Mouse (Mus musculus): ENCODE measurements around the gene Ptpn4. TPM values are rescaled to one million over a fixed set of nuclear protein-coding genes. Genes with fewer than 3 reads are reported as not detected.

Gene Ptpn4
- polyA plus RNA-seq, 1 experiment from 2014 or later, result 13.0 TPM

GRCm38 (mm10) chr1:119863507-119864296 lies 26.3 kb upstream of the Ptpn4 start:
- H3K27ac ChIP-seq (ENCODE audit: low read depth, low read length), result no peak overlapping the region
- no peak for DNase-seq (ENCODE audit: low spot score)
- H3K9ac ChIP-seq (ENCODE audit: low read length), result no peak overlapping the region
- no peaks in the 10 kb centered on the region for H3K9me3 ChIP-seq (ENCODE audit: control insufficient read depth, low read length)
- H3K4me1 ChIP-seq (ENCODE audit: control insufficient read depth, insufficient read depth, low read length), result no peaks in the 10 kb centered on the region
- H3K36me3 ChIP-seq (ENCODE audit: control insufficient read depth, insufficient read depth, low read length), result no peaks in the 10 kb centered on the region
- no peak overlapping the region for H3K4me3 ChIP-seq (ENCODE audit: low read depth, low read length)
- no peak overlapping the region for H3K4me2 ChIP-seq (ENCODE audit: low read depth)
- no peaks in the 10 kb centered on the region for H3K27me3 ChIP-seq (ENCODE audit: control insufficient read depth, insufficient read depth, low read length)
- no peak for ATAC-seq (ENCODE audit: insufficient read depth, low FRiP score, low TSS enrichment)
- 78% methylated on average over 7 of the region's 7 CpGs for WGBS

DNA sequence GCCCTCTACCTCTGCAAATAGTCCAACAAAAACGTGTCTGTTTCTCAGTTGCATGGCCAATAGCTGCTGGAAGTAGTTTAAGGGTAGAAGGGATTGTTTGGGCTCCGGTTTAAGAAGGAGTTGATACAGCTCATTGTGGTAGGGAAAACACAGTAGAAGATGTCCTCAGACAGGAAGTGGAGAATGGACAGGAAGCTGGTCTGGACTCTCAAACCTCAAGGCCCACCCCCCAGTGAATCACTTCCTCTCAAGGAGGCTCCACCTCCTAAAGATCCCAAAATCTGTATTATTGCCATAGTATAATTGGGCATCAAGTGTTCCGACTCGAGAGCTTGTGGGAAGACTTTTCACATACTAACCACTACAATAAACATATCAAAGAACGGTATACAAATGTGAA lies 22.2 kb upstream of the Ptpn4 start:
- H3K27ac ChIP-seq (ENCODE audit: low read depth, low read length), result no peak overlapping the region
- ATAC-seq (ENCODE audit: insufficient read depth, low FRiP score, low TSS enrichment) (no peak), DNase-seq (ENCODE audit: low spot score) (no peak)
- no peaks in the 10 kb centered on the region for H3K36me3 ChIP-seq (ENCODE audit: control insufficient read depth, insufficient read depth, low read length)
- no peaks in the 10 kb centered on the region for H3K9me3 ChIP-seq (ENCODE audit: control insufficient read depth, low read length)
- no peaks in the 10 kb centered on the region for H3K27me3 ChIP-seq (ENCODE audit: control insufficient read depth, insufficient read depth, low read length)
- WGBS, result 84% methylated on average over 5 of the region's 5 CpGs
- no peak overlapping the region for H3K4me2 ChIP-seq (ENCODE audit: low read depth)
- no peak overlapping the region for H3K9ac ChIP-seq (ENCODE audit: low read length)
- H3K4me1 ChIP-seq (ENCODE audit: control insufficient read depth, insufficient read depth, low read length), result no peaks in the 10 kb centered on the region
- no peak overlapping the region for H3K4me3 ChIP-seq (ENCODE audit: low read depth, low read length)

DNA sequence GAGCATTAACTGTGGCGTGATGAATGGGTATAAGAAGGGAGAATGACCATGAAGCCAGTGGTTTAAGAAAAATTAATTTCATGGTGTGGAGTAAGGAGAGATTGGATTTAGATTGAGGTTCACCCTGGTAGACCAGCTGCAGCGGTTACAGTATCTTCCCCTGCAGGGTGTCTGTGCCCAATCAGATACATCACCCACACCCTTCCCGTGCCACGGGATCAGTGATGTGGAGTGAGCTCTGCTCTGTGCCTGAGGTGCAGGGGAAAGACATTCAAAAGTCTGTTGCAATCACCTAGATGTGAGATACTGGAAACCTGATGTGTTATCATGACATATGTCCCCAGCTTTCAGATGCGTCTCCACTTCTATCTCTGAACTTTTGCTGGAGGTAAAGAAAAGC lies 15.6 kb upstream of the Ptpn4 start:
- H3K36me3 ChIP-seq (ENCODE audit: control insufficient read depth, insufficient read depth, low read length), result no peaks in the 10 kb centered on the region

GRCm38 (mm10) chr1:119852339-119852738 lies 14.9 kb upstream of the Ptpn4 start:
- Histone ChIP-seq H3K4me1 (ENCODE audit: control insufficient read depth, insufficient read depth, low read length) (no peaks in the 10 kb centered on the region), H3K27ac (ENCODE audit: low read depth, low read length) (no peak overlapping the region), H3K36me3 (ENCODE audit: control insufficient read depth, insufficient read depth, low read length) (no peaks in the 10 kb centered on the region), H3K27me3 (ENCODE audit: control insufficient read depth, insufficient read depth, low read length) (no peaks in the 10 kb centered on the region), H3K4me2 (ENCODE audit: low read depth) (no peak overlapping the region), H3K9ac (ENCODE audit: low read length) (no peak overlapping the region), H3K4me3 (ENCODE audit: low read depth, low read length) (no peak overlapping the region), H3K9me3 (ENCODE audit: control insufficient read depth, low read length) (no peaks in the 10 kb centered on the region)
- no peak for ATAC-seq (ENCODE audit: insufficient read depth, low FRiP score, low TSS enrichment)
- no peak for DNase-seq (ENCODE audit: low spot score)
- 92% methylated on average over 4 of the region's 4 CpGs for WGBS

More for the DNA sequence above, 15.6 kb upstream of the Ptpn4 start:
- no peak overlapping the region for H3K4me2 ChIP-seq (ENCODE audit: low read depth)
- no peak overlapping the region for H3K27ac ChIP-seq (ENCODE audit: low read depth, low read length)
- no peaks in the 10 kb centered on the region for H3K4me1 ChIP-seq (ENCODE audit: control insufficient read depth, insufficient read depth, low read length)
- H3K9me3 ChIP-seq (ENCODE audit: control insufficient read depth, low read length), result no peaks in the 10 kb centered on the region
- no peak overlapping the region for H3K9ac ChIP-seq (ENCODE audit: low read length)
- DNase-seq (ENCODE audit: low spot score) (no peak), ATAC-seq (ENCODE audit: insufficient read depth, low FRiP score, low TSS enrichment) (no peak)
- no peaks in the 10 kb centered on the region for H3K27me3 ChIP-seq (ENCODE audit: control insufficient read depth, insufficient read depth, low read length)
- H3K4me3 ChIP-seq (ENCODE audit: low read depth, low read length), result no peak overlapping the region
- 88% methylated on average over 5 of the region's 5 CpGs for WGBS

- Histone ChIP-seq H3K9ac (ENCODE audit: low read length) (no peak overlapping the region), H3K27ac (ENCODE audit: low read depth, low read length) (no peak overlapping the region), H3K4me1 (ENCODE audit: control insufficient read depth, insufficient read depth, low read length) (no peaks in the 10 kb centered on the region), H3K4me3 (ENCODE audit: low read depth, low read length) (no peak overlapping the region), H3K9me3 (ENCODE audit: control insufficient read depth, low read length) (no peaks in the 10 kb centered on the region), H3K27me3 (ENCODE audit: control insufficient read depth, insufficient read depth, low read length) (no peaks in the 10 kb centered on the region), H3K4me2 (ENCODE audit: low read depth) (no peak overlapping the region), H3K36me3 (ENCODE audit: control insufficient read depth, insufficient read depth, low read length) (no peaks in the 10 kb centered on the region)
- DNase-seq (ENCODE audit: low spot score) (no peak), ATAC-seq (ENCODE audit: insufficient read depth, low FRiP score, low TSS enrichment) (no peak)
- WGBS, result 93% methylated on average over 12 of the region's 12 CpGs
Observed at GRCm38 (mm10) chr1:119849146-119849935, 11.9 kb upstream of the Ptpn4 start.

GRCm38 (mm10) chr1:119845321-119845720 lies 7.9 kb upstream of the Ptpn4 start:
- Histone ChIP-seq H3K4me1 (ENCODE audit: control insufficient read depth, insufficient read depth, low read length) (no peaks in the 10 kb centered on the region), H3K27ac (ENCODE audit: low read depth, low read length) (no peak overlapping the region), H3K9me3 (ENCODE audit: control insufficient read depth, low read length) (no peaks in the 10 kb centered on the region), H3K4me3 (ENCODE audit: low read depth, low read length) (no peak overlapping the region), H3K36me3 (ENCODE audit: control insufficient read depth, insufficient read depth, low read length) (no peaks in the 10 kb centered on the region), H3K4me2 (ENCODE audit: low read depth) (no peak overlapping the region), H3K9ac (ENCODE audit: low read length) (no peak overlapping the region), H3K27me3 (ENCODE audit: control insufficient read depth, insufficient read depth, low read length) (no peaks in the 10 kb centered on the region)
- 73% methylated on average over 4 of the region's 4 CpGs for WGBS
- no peak for ATAC-seq (ENCODE audit: insufficient read depth, low FRiP score, low TSS enrichment)
- DNase-seq (ENCODE audit: low spot score), result no peak

GRCm38 (mm10) chr1:119843121-119843520 lies 5.7 kb upstream of the Ptpn4 start:
- 92% methylated on average over 3 of the region's 3 CpGs for WGBS
- Histone ChIP-seq H3K36me3 (ENCODE audit: control insufficient read depth, insufficient read depth, low read length) (no peaks in the 10 kb centered on the region), H3K4me3 (ENCODE audit: low read depth, low read length) (no peak overlapping the region), H3K27ac (ENCODE audit: low read depth, low read length) (no peak overlapping the region), H3K4me2 (ENCODE audit: low read depth) (no peak overlapping the region), H3K9me3 (ENCODE audit: control insufficient read depth, low read length) (no peaks in the 10 kb centered on the region), H3K4me1 (ENCODE audit: control insufficient read depth, insufficient read depth, low read length) (no peaks in the 10 kb centered on the region), H3K9ac (ENCODE audit: low read length) (no peak overlapping the region), H3K27me3 (ENCODE audit: control insufficient read depth, insufficient read depth, low read length) (no peaks in the 10 kb centered on the region)
- no peak for ATAC-seq (ENCODE audit: insufficient read depth, low FRiP score, low TSS enrichment)
- DNase-seq (ENCODE audit: low spot score), result no peak

DNA sequence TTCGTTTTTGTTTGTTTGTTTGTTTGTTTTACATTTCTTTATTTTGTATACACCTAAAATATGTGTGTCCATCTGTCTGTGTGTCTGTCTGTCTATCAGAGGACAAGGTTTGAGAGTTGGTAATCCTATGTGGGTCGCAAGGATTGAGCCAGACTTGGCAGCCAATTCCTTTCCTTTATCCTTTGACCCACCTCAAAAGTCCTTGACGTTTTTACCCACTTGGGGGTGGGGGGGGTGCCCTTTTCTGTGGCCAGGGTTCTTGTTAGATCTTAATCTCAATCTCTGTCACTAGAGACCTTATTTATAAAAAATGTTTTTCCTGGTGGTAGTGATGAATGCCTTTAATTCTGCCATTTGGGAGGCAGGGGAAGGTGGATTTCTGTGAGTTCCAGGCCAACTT lies 828 bp upstream of the Ptpn4 start:
- Histone ChIP-seq H3K4me2 (ENCODE audit: low read depth) (no peak overlapping the region), H3K4me3 (ENCODE audit: low read depth, low read length) (no peak overlapping the region), H3K27me3 (ENCODE audit: control insufficient read depth, insufficient read depth, low read length) (no peaks in the 10 kb centered on the region), H3K36me3 (ENCODE audit: control insufficient read depth, insufficient read depth, low read length) (no peaks in the 10 kb centered on the region), H3K9me3 (ENCODE audit: control insufficient read depth, low read length) (no peaks in the 10 kb centered on the region), H3K9ac (ENCODE audit: low read length) (no peak overlapping the region), H3K27ac (ENCODE audit: low read depth, low read length) (no peak overlapping the region), H3K4me1 (ENCODE audit: control insufficient read depth, insufficient read depth, low read length) (peaks cover 7% of the 10 kb centered on the region; the same call in 1 of the 2 replicates)
- 46% methylated on average over 3 of the region's 3 CpGs for WGBS
- no peak for DNase-seq (ENCODE audit: low spot score)
- ATAC-seq (ENCODE audit: insufficient read depth, low FRiP score, low TSS enrichment), result no peak
